Mouse (Mus musculus) layer of hippocampus, postnatal 14 days (tissue): ENCODE measurements at regions not wholly inside any gene's neighbourhood (a gene's known extent, or its start where the extent isn't known, plus 50 kb on each side); places are given as distances from the start of the nearest gene placed in this dataset.

Experiments used
- DNase-seq, 2 experiments: peaks; one replicate each; pipeline ENCODE4 v3.0.0; 2021 to 2022; ENCODE audit warnings: low spot score in 2 of 2, mixed read lengths in 1 of 2
- microRNA-seq, 2 experiments: library from miRNA; unstranded; fragments of <30 nt; microRNA quantifications; one replicate each; pipeline ENCODE4 v1.2.0; 2021

- DNase-seq = no peak
These were observed 103.6 kb upstream of the Sdk1 start for GRCm38 (mm10) chr5:141137716-141138115.

- DNase-seq = no peak
These were observed 102.4 kb upstream of the Sdk1 start for GRCm38 (mm10) chr5:141138771-141139360.

- no peak for DNase-seq
These were observed 101.9 kb upstream of the Sdk1 start for GRCm38 (mm10) chr5:141139361-141139912.

GRCm38 (mm10) chr5:141160391-141160790 is 80.9 kb upstream of the Sdk1 start:
- no peak for DNase-seq

GRCm38 (mm10) chr5:141160956-141161355 is 80.3 kb upstream of the Sdk1 start:
- peak in 1 of 2 experiments; percentile 29 for DNase-seq

- DNase-seq = no peak
These were observed 58.8 kb upstream of the Sdk1 start for GRCm38 (mm10) chr5:141182442-141182841.

GRCm38 (mm10) chr5:141189033-141189432 is 52.3 kb upstream of the Sdk1 start:
- DNase-seq = no peak

Small RNA genes lying in the stretch of these regions (microRNA-seq; reads per million reads assigned to microRNA genes)
- 0 reads per million in 2 experiments for gene Gm26113
